Mouse (Mus musculus) monocyte, adult 59 days (primary cell): ENCODE data around the gene Mum1l1. TPM values are rescaled to one million over a fixed set of nuclear protein-coding genes. Genes with fewer than 3 reads are reported as not detected.

ENCODE experiments used
- total RNA-seq, 2 experiments: library from RNA; stranded (reverse); gene quantifications; one replicate each; pipeline ENCODE4 v1.2.4; 2023

Gene Mum1l1
- total RNA-seq, result not detected

GRCm38 (mm10) chrX:139209829-139210225, at the start of gene Mum1l1:
Gene Mum1l1, plus strand, starts transcription at chrX:139210042.

DNA sequence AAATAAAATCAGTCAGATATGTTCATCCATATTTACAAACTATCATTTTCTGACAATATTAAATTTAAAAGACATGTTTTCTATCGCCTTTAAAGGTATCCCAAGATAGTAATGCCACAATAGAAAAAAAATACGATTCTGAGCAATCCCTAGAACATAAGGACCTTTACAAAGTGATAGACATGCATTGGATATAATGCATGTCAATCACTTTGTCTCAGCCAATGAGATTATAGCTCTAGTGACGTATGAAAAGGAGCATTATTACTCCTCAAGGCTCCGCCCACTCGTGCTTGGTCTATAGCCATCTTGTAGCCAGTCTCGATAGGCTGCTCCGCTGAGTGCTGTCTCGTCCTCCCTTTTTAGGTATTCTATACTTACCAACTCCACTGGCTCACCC, 30.9 kb upstream of the Mum1l1 start, which contains the start of gene 4933428M09Rik:
Gene 4933428M09Rik, plus strand, starts transcription at position 301 of the 400 bp plus-strand sequence.

Other genes starting within 250 kb of the Mum1l1 start
- not detected for gene Serpina7, start 124.8 kb upstream of the Mum1l1 start, total RNA-seq
- not detected for gene 4930513O06Rik, start 123.8 kb upstream of the Mum1l1 start, total RNA-seq
- not detected for gene 4933428M09Rik, start 30.8 kb upstream of the Mum1l1 start, total RNA-seq
- under 1 TPM in 1 of 2 experiments, not detected in 1; 0.42 TPM for gene Trap1a, start 123.6 kb downstream of the Mum1l1 start, total RNA-seq